Mouse (Mus musculus): ENCODE results near the gene Cdk16.

DNA sequence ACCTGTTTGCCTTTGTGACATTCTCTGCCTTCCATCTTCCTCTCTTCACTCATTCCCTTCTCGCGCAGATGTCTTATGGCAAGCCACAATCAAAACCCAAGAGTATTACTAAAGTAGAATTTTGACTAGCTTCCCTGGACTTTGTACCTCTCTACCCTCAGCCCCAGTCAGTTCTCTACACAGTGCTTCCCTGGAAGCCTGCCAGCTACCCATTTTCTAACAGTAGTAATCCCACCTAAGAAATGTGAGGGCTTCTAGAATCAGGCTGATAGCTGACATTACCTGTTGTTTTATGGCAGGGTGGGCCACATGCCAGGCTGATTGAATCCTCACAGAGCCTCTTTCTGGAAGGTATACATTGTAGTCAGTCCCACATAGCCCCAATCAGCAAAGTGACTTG is 49.6 kb upstream of the Cdk16 start:
- TF ChIP-seq CTCF (IDR thresholded peaks at IDR 0.05; ENCODE audit: low read depth, low read length) (no peak), EP300 (IDR thresholded peaks at IDR 0.05; ENCODE audit: insufficient read depth, low read depth, low read length) (no peak), POLR2A (IDR thresholded peaks at IDR 0.05; ENCODE audit: insufficient read depth, low read length) (no peak)

Data from ES-Bruce4 (cell line).